In the genomic region with DNA sequence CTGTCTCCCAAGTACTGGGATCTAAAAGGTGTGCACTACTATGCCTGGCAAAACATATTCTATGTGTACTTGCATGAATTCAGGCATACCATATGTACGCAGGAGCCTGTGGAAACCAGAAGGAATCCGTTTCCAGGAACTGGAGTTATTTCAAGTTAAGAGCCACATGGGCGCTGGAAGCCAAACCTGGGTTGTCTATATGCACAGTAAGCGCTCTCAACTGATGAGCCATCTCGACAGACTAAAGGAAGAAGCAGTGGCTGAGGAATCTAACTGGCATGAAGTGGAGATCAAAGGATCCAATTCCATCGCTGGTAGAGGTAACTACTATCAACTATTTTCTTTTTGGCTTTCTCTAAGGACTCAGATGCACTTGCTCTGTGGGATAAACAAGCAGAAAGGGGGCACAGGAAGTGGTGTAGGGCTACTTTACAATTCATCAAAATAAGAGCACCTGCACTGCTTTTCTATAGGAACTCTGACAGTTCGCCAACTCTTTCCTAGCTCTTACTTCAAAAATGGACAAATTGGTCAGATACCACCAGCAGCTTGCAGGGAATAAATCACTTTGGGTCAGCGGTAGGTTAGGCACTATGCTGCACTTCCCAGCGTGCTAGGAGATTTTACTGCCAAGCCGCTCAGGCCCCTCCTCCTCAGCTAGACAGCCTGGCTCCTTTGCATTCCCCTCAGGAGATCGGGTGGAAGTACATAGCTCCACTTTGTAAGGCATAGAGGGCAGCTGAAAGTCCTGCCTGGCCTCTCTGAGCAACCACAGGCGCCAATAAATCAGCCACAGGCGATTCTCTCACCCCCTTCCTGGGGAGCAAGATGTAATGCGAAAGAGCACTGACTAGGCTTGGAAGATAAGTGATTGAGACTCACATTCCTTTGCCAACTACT, we compare ENCODE assay signal across 9 mouse cellular contexts. TPM values are rescaled to one million over a fixed set of nuclear protein-coding genes. Genes with fewer than 3 reads are reported as not detected.
DNase-seq lines count a peak whose midpoint lies in the region; ATAC-seq and TF ChIP-seq lines count a peak whose summit lies in the region.
"Had no signal": no experiment of that assay in that cellular context is flagged by ENCODE, and none has a peak within 500 bp of the region (broad histone marks: within the 10 kb centered on the region; RNA-seq: fewer than 3 reads in every experiment).

No protein-coding gene starts in this region.

- peak overlapping the region; percentile 55 for H3K4me3 ChIP-seq in thymus, adult 2 months (ENCODE audit: control insufficient read depth, insufficient read depth, low read length)
- peak overlapping the region; percentile 2; the same call in 1 of the 2 replicates for H3K4me3 ChIP-seq in brown adipose tissue, adult 24 weeks (ENCODE audit: insufficient read depth, low read depth, low read length)
- no peak overlapping the region; the same call in 1 of the 2 replicates for H3K4me3 ChIP-seq in forebrain, embryonic 14.5 days (ENCODE audit: low read depth, low read length)
- peak overlapping the region; percentile 94 for H3K4me3 ChIP-seq in midbrain, embryonic 10.5 days

- peak overlapping the region; percentile 98; the same call in 1 of the 2 replicates for H3K9ac ChIP-seq in forebrain, embryonic 14.5 days (ENCODE audit: low read length)

- DNase-seq in thymus, adult 2 months, result peak; percentile 54
- DNase-seq in thymus, adult 18-20 months, result no peak
- DNase-seq in forebrain, embryonic 14.5 days (ENCODE audit: low spot score), result peak; percentile 41
- DNase-seq in kidney, adult 18-20 months, result peak; percentile 41
- peak; percentile 43 for DNase-seq in midbrain, embryonic 10.5 days (ENCODE audit: low spot score)
- no peak for DNase-seq in ovary, postnatal 14 days (ENCODE audit: low spot score)
- no peak for DNase-seq in testis, postnatal 10 days (ENCODE audit: low spot score)

- no peak for TF ChIP-seq CTCF in thymus, adult 2 months (IDR thresholded peaks at IDR 0.05; ENCODE audit: borderline replicate concordance, control insufficient read depth, extremely low read depth, insufficient read depth, low read length, poor library complexity)

- H3K4me1 ChIP-seq in thymus, adult 2 months (replicated peaks; ENCODE audit: control insufficient read depth, insufficient read depth, low read length), result peaks cover 28% of the 10 kb centered on the region
- H3K4me1 ChIP-seq in brown adipose tissue, adult 24 weeks (ENCODE audit: control insufficient read depth, insufficient read depth, insufficient read length, low read length), result peaks cover 5% of the 10 kb centered on the region
- H3K4me1 ChIP-seq in forebrain, embryonic 14.5 days (ENCODE audit: control insufficient read depth, insufficient read depth, low read length), result peaks cover 31% of the 10 kb centered on the region
- H3K4me1 ChIP-seq in midbrain, embryonic 10.5 days, result peaks cover 46% of the 10 kb centered on the region

- H3K27ac ChIP-seq in thymus, adult 2 months (ENCODE audit: control insufficient read depth, insufficient read depth, low read length), result peak overlapping the region; percentile 95
- no peak overlapping the region for H3K27ac ChIP-seq in brown adipose tissue, adult 24 weeks (replicated peaks; ENCODE audit: low read depth, low read length)
- peak overlapping the region; percentile 6; the same call in 1 of the 2 replicates for H3K27ac ChIP-seq in forebrain, embryonic 14.5 days (ENCODE audit: low read depth, low read length)
- H3K27ac ChIP-seq in midbrain, embryonic 10.5 days (replicated peaks), result 0 out of 2 replicates have a peak overlapping the region, but pooled peaks have one; percentile 35

- H3K36me3 ChIP-seq in thymus, adult 2 months (ENCODE audit: control insufficient read depth, insufficient read depth, low read length), result no peaks in the 10 kb centered on the region
- H3K36me3 ChIP-seq in forebrain, embryonic 14.5 days (ENCODE audit: control insufficient read depth, insufficient read depth, low read length), result no peaks in the 10 kb centered on the region
- peaks cover 11% of the 10 kb centered on the region for H3K36me3 ChIP-seq in midbrain, embryonic 10.5 days

- ATAC-seq in forebrain, embryonic 14.5 days, result no peak

- TF ChIP-seq POLR2A in thymus, adult 2 months (IDR thresholded peaks at IDR 0.05; ENCODE audit: control insufficient read depth, extremely low read depth, insufficient read depth, low read length, poor library complexity), result no peak

- no peaks in the 10 kb centered on the region for H3K27me3 ChIP-seq in thymus, adult 2 months (ENCODE audit: control insufficient read depth, insufficient read depth, low read length)
- H3K27me3 ChIP-seq in forebrain, embryonic 14.5 days (replicated peaks; ENCODE audit: control insufficient read depth, insufficient read depth, low read length), result no peaks in the 10 kb centered on the region
- no peaks in the 10 kb centered on the region for H3K27me3 ChIP-seq in midbrain, embryonic 10.5 days (ENCODE audit: low read depth, poor library complexity, severe bottlenecking)

- peak overlapping the region; percentile 80 for H3K4me2 ChIP-seq in forebrain, embryonic 14.5 days (ENCODE audit: low read length)

- no peaks in the 10 kb centered on the region for H3K9me3 ChIP-seq in forebrain, embryonic 14.5 days (replicated peaks; ENCODE audit: control insufficient read depth, low read length)
- H3K9me3 ChIP-seq in midbrain, embryonic 10.5 days (replicated peaks), result no peaks in the 10 kb centered on the region

- 4% methylated on average over 14 of the region's 14 CpGs for whole genome bisulfite sequencing in thymus, adult 2 months
- 27% methylated on average over 14 of the region's 14 CpGs for WGBS in forebrain, embryonic 14.5 days
- 33% methylated on average over 14 of the region's 14 CpGs for WGBS in midbrain, embryonic 10.5 days

RNA-seq across cellular contexts. Expression of gene Zbtb25, which starts 2.1 kb away (rescaled TPM):
- 22.1 and 28.7 TPM in 2 replicates for polyA plus RNA-seq in thymus, adult 2 months (2012; rRNA removed)
- 7.3 and 10.2 TPM in 2 replicates for polyA plus RNA-seq in brown adipose tissue, adult 24 weeks (2012; ENCODE audit: insufficient read depth, insufficient read length, missing spikeins)
- 19.7 and 20.3 TPM in 2 replicates for polyA plus RNA-seq in forebrain, embryonic 14.5 days (2014; fragmentation: Nextera tagmentation; extraction: Ambion mirVana)
- 18.2 and 19.0 TPM in 2 replicates for polyA plus RNA-seq in midbrain, embryonic 10.5 days (2016; fragmentation: Nextera tagmentation; extraction: Ambion mirVana)

RNA-seq across cellular contexts. Expression of gene Zbtb1, which starts 2.7 kb away (rescaled TPM):
- 7.2 and 8.0 TPM in 2 replicates for polyA plus RNA-seq in thymus, adult 2 months (2012; rRNA removed)
- polyA plus RNA-seq in brown adipose tissue, adult 24 weeks (2012; ENCODE audit: insufficient read depth, insufficient read length, missing spikeins), result 1.7 and 2.7 TPM in 2 replicates
- polyA plus RNA-seq in forebrain, embryonic 14.5 days (2014; fragmentation: Nextera tagmentation; extraction: Ambion mirVana), result 4.2 and 5.7 TPM in 2 replicates
- 7.2 and 7.9 TPM in 2 replicates for polyA plus RNA-seq in midbrain, embryonic 10.5 days (2016; fragmentation: Nextera tagmentation; extraction: Ambion mirVana)

RNA-seq across cellular contexts. Expression of gene Hspa2, which starts 36.6 kb away (rescaled TPM):
- 5.1 and 6.0 TPM in 2 replicates for polyA plus RNA-seq in thymus, adult 2 months (2012; rRNA removed)
- polyA plus RNA-seq in brown adipose tissue, adult 24 weeks (2012; ENCODE audit: insufficient read depth, insufficient read length, missing spikeins), result 1.3 and 3.1 TPM in 2 replicates
- 4.5 and 5.5 TPM in 2 replicates for polyA plus RNA-seq in forebrain, embryonic 14.5 days (2014; fragmentation: Nextera tagmentation; extraction: Ambion mirVana)
- polyA plus RNA-seq in midbrain, embryonic 10.5 days (2016; fragmentation: Nextera tagmentation; extraction: Ambion mirVana), result 4.9 and 5.9 TPM in 2 replicates

RNA-seq across cellular contexts. Expression of gene Akap5, which starts 42.7 kb away (rescaled TPM):
- polyA plus RNA-seq in thymus, adult 2 months (2012; rRNA removed), result 0.08 and 0.16 TPM in 2 replicates
- polyA plus RNA-seq in brown adipose tissue, adult 24 weeks (2012; ENCODE audit: insufficient read depth, insufficient read length, missing spikeins), result 0.71 and 0.87 TPM in 2 replicates
- 3.0 and 4.4 TPM in 2 replicates for polyA plus RNA-seq in forebrain, embryonic 14.5 days (2014; fragmentation: Nextera tagmentation; extraction: Ambion mirVana)
- polyA plus RNA-seq in midbrain, embryonic 10.5 days (2016; fragmentation: Nextera tagmentation; extraction: Ambion mirVana), result 2.5 and 4.7 TPM in 2 replicates

RNA-seq across cellular contexts. Expression of gene Ppp1r36, which starts 50.0 kb away (rescaled TPM):
- not detected in 2 replicates for polyA plus RNA-seq in thymus, adult 2 months (2012; rRNA removed)
- polyA plus RNA-seq in brown adipose tissue, adult 24 weeks (2012; ENCODE audit: insufficient read depth, insufficient read length, missing spikeins), result not detected in 2 replicates
- 0.77 and 1.2 TPM in 2 replicates for polyA plus RNA-seq in forebrain, embryonic 14.5 days (2014; fragmentation: Nextera tagmentation; extraction: Ambion mirVana)
- polyA plus RNA-seq in midbrain, embryonic 10.5 days (2016; fragmentation: Nextera tagmentation; extraction: Ambion mirVana), result 0.33 and 0.71 TPM in 2 replicates
- polyA plus RNA-seq: large intestine, adult 2 months had no signal

Comparison
In these comparisons a context has a peak if more than half of its experiments do, and no peak if none do; other contexts are left out.
1. DNase-seq: peak in thymus, adult 2 months (single experiment), forebrain, embryonic 14.5 days (single experiment), kidney, adult 18-20 months (single experiment) and midbrain, embryonic 10.5 days (single experiment); none in thymus, adult 18-20 months (0 of 2), ovary, postnatal 14 days (single experiment) and testis, postnatal 10 days (single experiment).